Mouse (Mus musculus) layer of hippocampus, adult 11-12 months (tissue): ENCODE measurements at regions not wholly inside any gene's neighbourhood (a gene's known extent, or its start where the extent isn't known, plus 50 kb on each side); places are given as distances from the start of the nearest gene placed in this dataset.

ENCODE experiments used
- DNase-seq: peaks from one replicate; pipeline ENCODE4 v3.0.0; 2022; ENCODE audit warnings: low spot score

GRCm38 (mm10) chr13:73405720-73406629 is 61.0 kb upstream of the Lpcat1 start:
- no peak for DNase-seq

DNA sequence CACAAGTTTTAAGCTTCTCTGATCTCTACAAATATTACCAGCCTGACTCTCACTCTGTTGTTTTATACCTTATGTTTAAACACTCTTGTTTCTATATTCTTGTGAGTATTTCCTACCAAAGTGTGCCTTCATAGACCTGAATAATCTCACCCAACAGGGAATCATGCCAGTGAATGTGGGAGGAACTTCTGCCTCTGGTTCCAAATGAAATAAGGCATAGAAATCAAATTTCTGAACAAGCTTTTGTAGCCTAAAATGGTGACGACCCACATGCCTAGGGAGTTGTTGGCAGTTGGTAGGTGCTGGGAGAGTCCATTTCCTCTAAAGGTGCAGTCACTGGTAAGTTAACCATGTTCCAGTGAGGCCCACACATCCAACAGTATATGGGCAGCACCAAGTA is 66.1 kb upstream of the Lpcat1 start:
- DNase-seq = peak; percentile 7

- DNase-seq = no peak
Measured at GRCm38 (mm10) chr13:73397033-73397432, 68.7 kb upstream of the Ndufs6 start.

GRCm38 (mm10) chr13:73395856-73396255 is 67.5 kb upstream of the Ndufs6 start:
- DNase-seq = no peak

DNA sequence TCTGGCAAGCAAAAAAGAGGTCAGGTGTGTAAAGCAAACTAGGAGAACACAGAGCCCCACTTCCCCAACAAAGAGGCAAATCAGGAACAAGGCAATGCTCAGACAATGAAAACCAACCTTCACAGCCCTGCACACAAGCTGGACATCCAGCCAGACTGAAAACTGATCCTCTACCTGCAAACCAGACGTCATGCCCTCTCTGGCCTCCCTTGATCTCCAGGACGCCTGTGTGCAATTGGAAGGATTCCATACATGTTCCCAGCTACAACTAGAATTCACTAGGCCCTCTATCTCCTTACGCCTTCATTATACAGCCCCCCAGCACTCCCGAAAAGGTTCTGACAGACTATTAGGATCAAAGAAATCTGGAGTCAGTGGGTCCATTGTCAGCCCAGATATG is 60.7 kb upstream of the Ndufs6 start:
- DNase-seq = no peak

DNA sequence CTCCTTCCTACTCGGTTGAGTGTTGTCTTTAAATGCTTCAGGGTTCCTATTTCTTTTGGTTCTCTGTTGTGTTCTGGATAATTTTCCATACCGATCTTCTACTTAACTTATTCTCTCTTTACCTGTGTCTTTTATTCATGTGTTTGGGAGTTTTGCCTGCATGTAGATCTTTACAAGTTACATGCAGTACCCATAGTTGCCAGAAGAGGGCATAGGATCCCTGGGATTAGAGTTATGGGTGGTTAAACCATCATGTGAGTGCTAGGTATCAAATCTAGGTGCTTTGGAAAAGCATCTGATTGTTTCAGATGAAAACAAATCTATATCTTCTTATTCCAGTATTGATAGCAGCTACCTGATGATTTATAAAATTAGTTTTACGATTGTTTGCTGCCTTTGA is 55.2 kb upstream of the Ndufs6 start:
- DNase-seq = peak; percentile 26
